9 mouse cellular contexts compared by ENCODE assay signal in genomic region chr9:40531027-40531621, GRCm38 (mm10). TPM values are rescaled to one million over a fixed set of nuclear protein-coding genes. Genes with fewer than 3 reads are reported as not detected.
DNase-seq lines count a peak whose midpoint lies in the region; ATAC-seq and TF ChIP-seq lines count a peak whose summit lies in the region.
"Had no signal": no experiment of that assay in that cellular context is flagged by ENCODE, and none has a peak within 500 bp of the region (broad histone marks: within the 10 kb centered on the region; RNA-seq: fewer than 3 reads in every experiment).

Gene Gramd1b (minus strand): TSS chr9:40531383.

- peak within 1 kb of the TSS; percentile 50 for H3K9ac ChIP-seq in lung, embryonic 14.5 days
- H3K9ac ChIP-seq in limb, embryonic 13.5 days: peak within 1 kb of the TSS; percentile 59

- peak within 1 kb of the TSS; percentile 49 for H3K4me3 ChIP-seq in lung, embryonic 14.5 days (ENCODE audit: low read depth, low read length)
- peak within 1 kb of the TSS; percentile 52 for H3K4me3 ChIP-seq in limb, embryonic 13.5 days
- H3K4me3 ChIP-seq in myocyte: no peak within 1 kb of the TSS

- no peaks in the 10 kb centered on the region for H3K4me1 ChIP-seq in lung, embryonic 14.5 days (ENCODE audit: insufficient read depth)
- H3K4me1 ChIP-seq in limb, embryonic 13.5 days: peaks cover 7% of the 10 kb centered on the region; the same call in 1 of the 2 replicates

- H3K79me2 ChIP-seq in myocyte (ENCODE audit: control insufficient read depth, insufficient read depth): no peaks in the 10 kb centered on the region

- no peak within 1 kb of the TSS for H3K27ac ChIP-seq in lung, embryonic 14.5 days (ENCODE audit: low read depth)
- H3K27ac ChIP-seq in limb, embryonic 13.5 days: no peak within 1 kb of the TSS

- H3K9me3 ChIP-seq in lung, embryonic 14.5 days (ENCODE audit: low read depth, low read length): no peaks in the 10 kb centered on the region
- no peaks in the 10 kb centered on the region for H3K9me3 ChIP-seq in limb, embryonic 13.5 days

- peaks cover 18% of the 10 kb centered on the region; the same call in 1 of the 2 replicates for H3K27me3 ChIP-seq in lung, embryonic 14.5 days (ENCODE audit: insufficient read depth, low read length)
- peaks cover 54% of the 10 kb centered on the region for H3K27me3 ChIP-seq in limb, embryonic 13.5 days
- H3K27me3 ChIP-seq in myocyte (ENCODE audit: control insufficient read depth, insufficient read depth, insufficient read length): no peaks in the 10 kb centered on the region

- TF ChIP-seq POLR2A in myocyte (IDR thresholded peaks at IDR 0.05; ENCODE audit: insufficient read length, low read depth): no peak

- no peak for TF ChIP-seq CTCF in lung, embryonic 14.5 days (IDR thresholded peaks at IDR 0.05; ENCODE audit: low read depth)

- WGBS in lung, embryonic 14.5 days: under 1% methylated on average over 40 of the region's 40 CpGs
- under 1% methylated on average over 40 of the region's 40 CpGs for WGBS in limb, embryonic 13.5 days

- peak; percentile 77; the same call in 1 of the 2 replicates for ATAC-seq in lung, embryonic 14.5 days (ENCODE audit: insufficient read depth)
- no peak for ATAC-seq in inflammation-experienced regulatory T-cells, adult 6 months
- ATAC-seq in limb, embryonic 13.5 days (ENCODE audit: low FRiP score, low read depth): peak; percentile 64

- peak within 1 kb of the TSS; percentile 84 for H3K4me2 ChIP-seq in lung, embryonic 14.5 days
- peak within 1 kb of the TSS; percentile 87 for H3K4me2 ChIP-seq in limb, embryonic 13.5 days (replicated peaks)
- H3K4me2 ChIP-seq in myocyte (ENCODE audit: low read depth): no peak within 1 kb of the TSS

- H3K36me3 ChIP-seq in lung, embryonic 14.5 days (ENCODE audit: insufficient read depth): no peaks in the 10 kb centered on the region
- no peaks in the 10 kb centered on the region for H3K36me3 ChIP-seq in limb, embryonic 13.5 days
- H3K36me3 ChIP-seq in myocyte (ENCODE audit: control insufficient read depth, insufficient read depth): no peaks in the 10 kb centered on the region

- DNase-seq in lung, embryonic 14.5 days: peak; percentile 55
- no peak for DNase-seq in lung, postnatal 25 days (ENCODE audit: low spot score)
- peak; percentile 70 to 71 for DNase-seq in cerebellum, postnatal 14 days
- DNase-seq in gastrocnemius, postnatal 25 days: peak; percentile 11
- DNase-seq in ovary, postnatal 10 days (ENCODE audit: low spot score): no peak

- no peak within 1 kb of the TSS for H3ac ChIP-seq in myocyte (ENCODE audit: control insufficient read depth, insufficient read length)

TF ChIP-seq in myocyte, 11 proteins besides CTCF, POLR2A, EP300 and RAD21:
- no peak for TF ChIP-seq POLR2AphosphoS2 (IDR thresholded peaks at IDR 0.05; ENCODE audit: insufficient read length, low read depth)
- no peak for TF ChIP-seq E2F4 (IDR thresholded peaks at IDR 0.05; ENCODE audit: insufficient read depth)
- no peak for TF ChIP-seq SRF (IDR thresholded peaks at IDR 0.05; ENCODE audit: control insufficient read depth, insufficient read length, low read depth)
- TF ChIP-seq TCF3 (IDR thresholded peaks at IDR 0.05; ENCODE audit: insufficient read length, low read depth): no peak
- TF ChIP-seq MYOD1 (IDR thresholded peaks at IDR 0.05; ENCODE audit: control insufficient read depth in 1 of 3, insufficient read length in 2 of 3, low read depth in 2 of 3): no peak
- no peak for TF ChIP-seq CEBPB (IDR thresholded peaks at IDR 0.05; ENCODE audit: insufficient read depth, poor library complexity, severe bottlenecking)

RNA-seq across cellular contexts. Expression of gene Gramd1b, which starts in this region (rescaled TPM):
- polyA plus RNA-seq in lung, embryonic 14.5 days (2014; fragmentation: Nextera tagmentation; extraction: Ambion mirVana): 2.7 and 3.3 TPM in 2 replicates
- total RNA-seq in gastrocnemius, postnatal 25 days (2021): 1 to 10 TPM; 6.1 to 7.4 TPM
- polyA plus RNA-seq in inflammation-experienced regulatory T-cells, adult 6 months (2017; shearing (Covaris generic)): 10 to 100 TPM; 69.8 to 81.5 (median 80.6) TPM
- polyA plus RNA-seq in limb, embryonic 13.5 days (2015; fragmentation: Nextera tagmentation; extraction: Ambion mirVana): 3.0 and 6.0 TPM in 2 replicates
- polyA plus RNA-seq in myocyte (2012; fragmentation: generic; extraction: Trizol): 33.9 TPM
- total RNA-seq: MEL had no signal

Comparison
In these comparisons a context has a peak if more than half of its experiments do, and no peak if none do; other contexts are left out.
1. DNase-seq: peak in lung, embryonic 14.5 days (single experiment), cerebellum, postnatal 14 days (2 of 2) and gastrocnemius, postnatal 25 days (single experiment); none in lung, postnatal 25 days (single experiment) and ovary, postnatal 10 days (single experiment).